Mouse (Mus musculus): ENCODE results near the gene Dspp. TPM values are rescaled to one million over a fixed set of nuclear protein-coding genes. Genes with fewer than 3 reads are reported as not detected.

Gene Dspp
- polyA plus RNA-seq (2012; rRNA removed; ENCODE audit: low replicate concordance): not detected in 2 replicates

DNA sequence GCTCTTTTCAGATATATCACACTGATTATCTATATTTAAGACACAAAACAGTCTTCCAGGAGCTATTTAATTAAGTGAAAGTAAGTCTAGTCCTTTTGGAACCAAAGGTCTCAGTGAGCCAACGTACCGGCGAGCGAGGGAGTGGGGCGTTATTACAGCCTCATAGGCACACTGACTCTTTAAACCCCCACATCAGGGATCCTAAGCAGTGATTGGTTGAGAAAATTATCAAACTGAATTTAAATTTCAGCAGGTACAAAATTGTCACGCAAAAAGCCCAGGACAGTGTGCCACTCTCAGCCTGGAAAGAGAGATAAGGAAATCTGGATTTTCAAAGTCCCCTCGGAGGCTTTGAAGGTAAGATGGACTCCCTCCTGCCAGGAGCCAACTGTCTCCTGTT is at the start of gene Dspp:
Gene Dspp (plus strand): TSS at position 301 of the 400 bp plus-strand sequence.

GRCm38 (mm10) chr5:104202351-104202750 is 31.8 kb downstream of the Dspp start, which contains the start of gene Dmp1:
TSS of gene Dmp1 (plus strand) at chr5:104202613.

Other genes starting within 250 kb of the Dspp start
- 0.17 and 0.50 TPM in 2 replicates for gene Hsd17b13, start 193.3 kb upstream of the Dspp start, polyA plus RNA-seq (2012; rRNA removed; ENCODE audit: low replicate concordance)
- gene Hsd17b11, start 148.8 kb upstream of the Dspp start, polyA plus RNA-seq (2012; rRNA removed; ENCODE audit: low replicate concordance): 34.5 and 60.5 TPM in 2 replicates
- 52.9 and 59.7 TPM in 2 replicates for gene Nudt9, start 124.4 kb upstream of the Dspp start, polyA plus RNA-seq (2012; rRNA removed; ENCODE audit: low replicate concordance)
- not detected in 2 replicates for gene Gm17660, start 93.1 kb upstream of the Dspp start, polyA plus RNA-seq (2012; rRNA removed; ENCODE audit: low replicate concordance)
- gene Sparcl1, start 57.0 kb upstream of the Dspp start, polyA plus RNA-seq (2012; rRNA removed; ENCODE audit: low replicate concordance): 249 and 562 TPM in 2 replicates
- 0.04 and 0.05 TPM in 2 replicates for gene Dmp1, start 31.9 kb downstream of the Dspp start, polyA plus RNA-seq (2012; rRNA removed; ENCODE audit: low replicate concordance)
- gene Ibsp, start 128.5 kb downstream of the Dspp start, polyA plus RNA-seq (2012; rRNA removed; ENCODE audit: low replicate concordance): not detected in 2 replicates
- gene Mepe, start 154.6 kb downstream of the Dspp start, polyA plus RNA-seq (2012; rRNA removed; ENCODE audit: low replicate concordance): not detected in 2 replicates